Mouse (Mus musculus): ENCODE results near the gene Gm42742. TPM values are rescaled to one million over a fixed set of nuclear protein-coding genes. Genes with fewer than 3 reads are reported as not detected.

Gm42742 gene
- 57.4 TPM for polyA plus RNA-seq (2015; fragmentation: Illumina TruSeq; extraction: RNeasy Lipid Tissue Mini Kit (QIAGEN cat#74804); ENCODE audit: low read depth, low replicate concordance)

GRCm38 (mm10) chr7:127020901-127021562 is at the start of gene Gm42742, which contains the start of gene Prrt2:
Gene Gm42742, minus strand, starts transcription at chr7:127021097.
Gene Prrt2, minus strand, starts transcription at chr7:127021211.

GRCm38 (mm10) chr7:127041851-127042672 is 21.2 kb upstream of the Gm42742 start, which contains the start of gene Kif22:
Gene Kif22, minus strand, starts transcription at chr7:127042471.

GRCm38 (mm10) chr7:127026984-127027726 is 6.3 kb upstream of the Gm42742 start, which contains the start of gene Maz:
Gene Maz, minus strand, starts transcription at chr7:127027037.

GRCm38 (mm10) chr7:127016971-127017949 is 3.6 kb downstream of the Gm42742 start, which contains the start of gene Pagr1a:
Gene Pagr1a, minus strand, starts transcription at chr7:127017352.

GRCm38 (mm10) chr7:127016481-127016485 is 4.6 kb downstream of the Gm42742 start, which contains the start of gene Pagr1b:
Gene Pagr1b, minus strand, starts transcription at chr7:127016484.

GRCm38 (mm10) chr7:127014320-127014719 is 6.6 kb downstream of the Gm42742 start, which contains the start of gene Mvp:
Gene Mvp, minus strand, starts transcription at chr7:127014621.

GRCm38 (mm10) chr7:126975950-126976866 is 44.7 kb downstream of the Gm42742 start, which contains the start of gene Cdiptos:
Gene Cdiptos, minus strand, starts transcription at chr7:126976098.

GRCm38 (mm10) chr7:126975893-126975949 is 45.2 kb downstream of the Gm42742 start, which contains the start of gene Cdipt:
Gene Cdipt, plus strand, starts transcription at chr7:126975914.

Other genes with a start within 250 kb of the Gm42742 start
- gene Ypel3, start 244.1 kb downstream of the Gm42742 start, polyA plus RNA-seq (2015; fragmentation: Illumina TruSeq; extraction: RNeasy Lipid Tissue Mini Kit (QIAGEN cat#74804); ENCODE audit: low read depth, low replicate concordance) = 387 TPM
- 1.5 TPM for gene Tbx6, start 239.6 kb downstream of the Gm42742 start, polyA plus RNA-seq (2015; fragmentation: Illumina TruSeq; extraction: RNeasy Lipid Tissue Mini Kit (QIAGEN cat#74804); ENCODE audit: low read depth, low replicate concordance)
- 61.6 TPM for gene Ppp4c, start 228.6 kb downstream of the Gm42742 start, polyA plus RNA-seq (2015; fragmentation: Illumina TruSeq; extraction: RNeasy Lipid Tissue Mini Kit (QIAGEN cat#74804); ENCODE audit: low read depth, low replicate concordance)
- gene Fam57b, start 223.4 kb downstream of the Gm42742 start, polyA plus RNA-seq (2015; fragmentation: Illumina TruSeq; extraction: RNeasy Lipid Tissue Mini Kit (QIAGEN cat#74804); ENCODE audit: low read depth, low replicate concordance) = 55.7 TPM
- not detected for gene 4930451I11Rik, start 189.5 kb downstream of the Gm42742 start, polyA plus RNA-seq (2015; fragmentation: Illumina TruSeq; extraction: RNeasy Lipid Tissue Mini Kit (QIAGEN cat#74804); ENCODE audit: low read depth, low replicate concordance)
- 32.7 TPM for gene Doc2a, start 173.7 kb downstream of the Gm42742 start, polyA plus RNA-seq (2015; fragmentation: Illumina TruSeq; extraction: RNeasy Lipid Tissue Mini Kit (QIAGEN cat#74804); ENCODE audit: low read depth, low replicate concordance)
- gene Hirip3, start 159.1 kb downstream of the Gm42742 start, polyA plus RNA-seq (2015; fragmentation: Illumina TruSeq; extraction: RNeasy Lipid Tissue Mini Kit (QIAGEN cat#74804); ENCODE audit: low read depth, low replicate concordance) = 46.0 TPM
- gene Ino80e, start 158.7 kb downstream of the Gm42742 start, polyA plus RNA-seq (2015; fragmentation: Illumina TruSeq; extraction: RNeasy Lipid Tissue Mini Kit (QIAGEN cat#74804); ENCODE audit: low read depth, low replicate concordance) = 57.0 TPM
- gene Taok2, start 136.4 kb downstream of the Gm42742 start, polyA plus RNA-seq (2015; fragmentation: Illumina TruSeq; extraction: RNeasy Lipid Tissue Mini Kit (QIAGEN cat#74804); ENCODE audit: low read depth, low replicate concordance) = 79.3 TPM
- 29.0 TPM for gene Tmem219, start 98.2 kb downstream of the Gm42742 start, polyA plus RNA-seq (2015; fragmentation: Illumina TruSeq; extraction: RNeasy Lipid Tissue Mini Kit (QIAGEN cat#74804); ENCODE audit: low read depth, low replicate concordance)
- gene Kctd13, start 92.2 kb downstream of the Gm42742 start, polyA plus RNA-seq (2015; fragmentation: Illumina TruSeq; extraction: RNeasy Lipid Tissue Mini Kit (QIAGEN cat#74804); ENCODE audit: low read depth, low replicate concordance) = 159 TPM
- 39.0 TPM for gene Asphd1, start 71.5 kb downstream of the Gm42742 start, polyA plus RNA-seq (2015; fragmentation: Illumina TruSeq; extraction: RNeasy Lipid Tissue Mini Kit (QIAGEN cat#74804); ENCODE audit: low read depth, low replicate concordance)
- 234 TPM for gene Sez6l2, start 70.5 kb downstream of the Gm42742 start, polyA plus RNA-seq (2015; fragmentation: Illumina TruSeq; extraction: RNeasy Lipid Tissue Mini Kit (QIAGEN cat#74804); ENCODE audit: low read depth, low replicate concordance)
- 168 TPM for gene Cdipt, start 45.2 kb downstream of the Gm42742 start, polyA plus RNA-seq (2015; fragmentation: Illumina TruSeq; extraction: RNeasy Lipid Tissue Mini Kit (QIAGEN cat#74804); ENCODE audit: low read depth, low replicate concordance)
- gene Cdiptos, start 45.0 kb downstream of the Gm42742 start, polyA plus RNA-seq (2015; fragmentation: Illumina TruSeq; extraction: RNeasy Lipid Tissue Mini Kit (QIAGEN cat#74804); ENCODE audit: low read depth, low replicate concordance) = 0.82 TPM
- gene Mvp, start 6.5 kb downstream of the Gm42742 start, polyA plus RNA-seq (2015; fragmentation: Illumina TruSeq; extraction: RNeasy Lipid Tissue Mini Kit (QIAGEN cat#74804); ENCODE audit: low read depth, low replicate concordance) = 4.3 TPM
- gene Pagr1b, start 4.6 kb downstream of the Gm42742 start, polyA plus RNA-seq (2015; fragmentation: Illumina TruSeq; extraction: RNeasy Lipid Tissue Mini Kit (QIAGEN cat#74804); ENCODE audit: low read depth, low replicate concordance) = not detected
- gene Pagr1a, start 3.7 kb downstream of the Gm42742 start, polyA plus RNA-seq (2015; fragmentation: Illumina TruSeq; extraction: RNeasy Lipid Tissue Mini Kit (QIAGEN cat#74804); ENCODE audit: low read depth, low replicate concordance) = 21.8 TPM
- gene Prrt2, start 114 bp upstream of the Gm42742 start, polyA plus RNA-seq (2015; fragmentation: Illumina TruSeq; extraction: RNeasy Lipid Tissue Mini Kit (QIAGEN cat#74804); ENCODE audit: low read depth, low replicate concordance) = 205 TPM
- 137 TPM for gene Maz, start 5.9 kb upstream of the Gm42742 start, polyA plus RNA-seq (2015; fragmentation: Illumina TruSeq; extraction: RNeasy Lipid Tissue Mini Kit (QIAGEN cat#74804); ENCODE audit: low read depth, low replicate concordance)
- 8.7 TPM for gene Kif22, start 21.4 kb upstream of the Gm42742 start, polyA plus RNA-seq (2015; fragmentation: Illumina TruSeq; extraction: RNeasy Lipid Tissue Mini Kit (QIAGEN cat#74804); ENCODE audit: low read depth, low replicate concordance)
- gene Zg16, start 66.2 kb upstream of the Gm42742 start, polyA plus RNA-seq (2015; fragmentation: Illumina TruSeq; extraction: RNeasy Lipid Tissue Mini Kit (QIAGEN cat#74804); ENCODE audit: low read depth, low replicate concordance) = not detected
- 2.3 TPM for gene AI467606, start 70.3 kb upstream of the Gm42742 start, polyA plus RNA-seq (2015; fragmentation: Illumina TruSeq; extraction: RNeasy Lipid Tissue Mini Kit (QIAGEN cat#74804); ENCODE audit: low read depth, low replicate concordance)
- gene Qprt, start 101.1 kb upstream of the Gm42742 start, polyA plus RNA-seq (2015; fragmentation: Illumina TruSeq; extraction: RNeasy Lipid Tissue Mini Kit (QIAGEN cat#74804); ENCODE audit: low read depth, low replicate concordance) = 0.36 TPM
- gene Spn, start 116.7 kb upstream of the Gm42742 start, polyA plus RNA-seq (2015; fragmentation: Illumina TruSeq; extraction: RNeasy Lipid Tissue Mini Kit (QIAGEN cat#74804); ENCODE audit: low read depth, low replicate concordance) = 0.21 TPM
- gene Cd2bp2, start 175.0 kb upstream of the Gm42742 start, polyA plus RNA-seq (2015; fragmentation: Illumina TruSeq; extraction: RNeasy Lipid Tissue Mini Kit (QIAGEN cat#74804); ENCODE audit: low read depth, low replicate concordance) = 74.5 TPM
- 53.6 TPM for gene Tbc1d10b, start 187.4 kb upstream of the Gm42742 start, polyA plus RNA-seq (2015; fragmentation: Illumina TruSeq; extraction: RNeasy Lipid Tissue Mini Kit (QIAGEN cat#74804); ENCODE audit: low read depth, low replicate concordance)
- gene Mylpf, start 187.8 kb upstream of the Gm42742 start, polyA plus RNA-seq (2015; fragmentation: Illumina TruSeq; extraction: RNeasy Lipid Tissue Mini Kit (QIAGEN cat#74804); ENCODE audit: low read depth, low replicate concordance) = 5.3 TPM
- gene Zfp553, start 212.0 kb upstream of the Gm42742 start, polyA plus RNA-seq (2015; fragmentation: Illumina TruSeq; extraction: RNeasy Lipid Tissue Mini Kit (QIAGEN cat#74804); ENCODE audit: low read depth, low replicate concordance) = 14.3 TPM
- 6.4 TPM for gene Sept1, start 212.0 kb upstream of the Gm42742 start, polyA plus RNA-seq (2015; fragmentation: Illumina TruSeq; extraction: RNeasy Lipid Tissue Mini Kit (QIAGEN cat#74804); ENCODE audit: low read depth, low replicate concordance)
- gene Zfp771, start 223.2 kb upstream of the Gm42742 start, polyA plus RNA-seq (2015; fragmentation: Illumina TruSeq; extraction: RNeasy Lipid Tissue Mini Kit (QIAGEN cat#74804); ENCODE audit: low read depth, low replicate concordance) = 23.6 TPM
- gene Dctpp1, start 239.6 kb upstream of the Gm42742 start, polyA plus RNA-seq (2015; fragmentation: Illumina TruSeq; extraction: RNeasy Lipid Tissue Mini Kit (QIAGEN cat#74804); ENCODE audit: low read depth, low replicate concordance) = 44.7 TPM